Mouse (Mus musculus) midbrain, embryonic 14.5 days (tissue): Measurements from ENCODE around the gene Fhl5. TPM values are rescaled to one million over a fixed set of nuclear protein-coding genes. Genes with fewer than 3 reads are reported as not detected.

ENCODE experiments used
- polyA plus RNA-seq: library from polyadenylated mRNA; unstranded; fragments of >200 nt; fragmentation: Nextera tagmentation; extraction: Ambion mirVana; gene quantifications from 2 replicates; pipeline ENCODE4 v1.2.1, GENCODE M21; 2014

Gene Fhl5
- polyA plus RNA-seq, 1 experiment from 2014 or later: 0.26 TPM

Other genes with a start within 250 kb of the Fhl5 start
- 34.8 and 40.4 TPM in 2 replicates for gene Ufl1, start 38.9 kb upstream of the Fhl5 start, polyA plus RNA-seq